Mouse (Mus musculus) embryo, embryonic 10.5 days (tissue): ENCODE results near the gene Zg16.

Source experiments
- DNase-seq: peaks from one replicate; pipeline ENCODE4 v3.0.0-alpha.2; 2015; ENCODE audit warnings: low spot score

Zg16 gene

DNA sequence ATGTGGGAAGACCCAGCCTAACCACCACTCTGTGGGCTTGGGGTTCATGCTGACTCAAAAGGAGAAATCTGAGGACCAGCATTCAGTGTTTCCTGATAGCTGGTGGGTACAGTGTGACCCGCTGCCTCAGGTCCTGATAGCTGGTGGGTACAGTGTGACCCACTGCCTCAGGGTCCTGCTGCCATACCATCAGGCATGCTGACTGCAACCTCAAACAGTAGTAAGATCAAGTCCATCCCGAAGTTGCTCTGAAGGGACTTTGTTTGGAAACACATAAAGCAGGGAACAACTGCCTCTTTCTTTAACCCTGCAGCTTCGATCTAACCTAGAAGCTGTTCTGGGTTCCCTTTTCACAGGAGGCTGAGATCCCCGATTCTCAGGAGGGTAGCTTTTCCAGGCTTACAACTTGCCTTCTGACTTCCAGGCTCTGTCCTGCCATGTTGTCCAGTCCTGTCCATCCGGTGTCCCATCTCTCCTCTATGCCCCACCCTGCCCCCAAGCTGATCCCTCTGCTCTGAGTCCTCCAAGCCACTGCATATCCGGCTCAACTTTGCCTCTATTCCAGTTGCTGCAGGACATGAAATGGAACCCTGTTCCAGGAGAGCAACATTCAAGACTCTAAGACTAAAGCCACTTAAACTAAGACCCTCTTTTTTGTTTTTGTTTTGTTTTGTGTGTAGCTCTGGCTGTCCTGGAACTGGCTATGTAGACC, 79.7 kb downstream of the Zg16 start:
- DNase-seq: no peak

- no peak for DNase-seq
Measured at GRCm38 (mm10) chr7:127004122-127004875, 82.8 kb downstream of the Zg16 start.

DNA sequence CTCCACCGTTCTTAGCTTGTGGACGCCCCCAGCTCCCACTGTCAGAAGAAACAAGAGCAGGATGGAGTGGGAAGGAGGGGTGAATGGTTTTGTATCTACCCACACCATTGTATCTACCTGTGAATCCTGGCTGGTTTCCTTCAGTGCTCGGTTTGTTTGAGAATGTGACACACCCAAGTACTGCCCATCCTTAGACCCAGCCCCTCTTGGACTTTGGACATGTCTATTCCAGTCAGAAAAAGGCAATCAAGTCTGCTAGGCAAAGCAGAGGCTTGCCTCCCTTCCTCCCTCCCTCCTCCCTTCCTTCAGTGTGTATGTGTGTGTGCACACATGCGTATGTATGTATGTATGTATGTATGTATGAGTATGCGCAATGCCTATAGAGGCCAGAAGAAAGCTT, 83.5 kb downstream of the Zg16 start:
- no peak for DNase-seq
